Mouse (Mus musculus) G1E (cell line): ENCODE measurements around the gene Slc12a7. TPM values are rescaled to one million over a fixed set of nuclear protein-coding genes. Genes with fewer than 3 reads are reported as not detected.

Experiments used
- ATAC-seq: 2 replicates; pipeline ENCODE4 v1.8.0; 2016; ENCODE audit warnings: mild to moderate bottlenecking; ENCODE audit not compliant: insufficient number of reproducible peaks, poor library complexity, low FRiP score, severe bottlenecking; ENCODE audit errors: extremely low read depth
- DNase-seq: peaks from one replicate; pipeline ENCODE4 v3.0.0; 2012; ENCODE audit warnings: low spot score
- H3K27me3 ChIP-seq: 2 replicates; pipeline ENCODE4 v1.6.1; 2012; ENCODE audit warnings: mild to moderate bottlenecking, low read length, inconsistent platforms; ENCODE audit not compliant: insufficient read depth
- H3K36me3 ChIP-seq: replicated peaks from 2 replicates; pipeline ENCODE3; 2012; ENCODE audit warnings: mild to moderate bottlenecking, inconsistent platforms
- H3K4me1 ChIP-seq: 2 replicates; pipeline ENCODE4 v1.6.1; 2012; ENCODE audit warnings: low read depth, low read length, inconsistent platforms, mixed read lengths; ENCODE audit not compliant: insufficient read depth
- H3K4me3 ChIP-seq: 2 replicates; pipeline ENCODE4 v1.5.1; 2012; ENCODE audit warnings: low read depth, mild to moderate bottlenecking, inconsistent platforms, low read length, moderate library complexity, mixed read lengths
- H3K9me3 ChIP-seq: replicated peaks from 2 replicates; pipeline ENCODE4 v1.6.1; 2012; ENCODE audit warnings: inconsistent platforms
- CTCF ChIP-seq: IDR thresholded peaks from 2 replicates; pipeline ENCODE4 v1.5.1; 2012; ENCODE audit warnings: low read depth, low read length, inconsistent platforms, mixed read lengths
- GATA1 ChIP-seq: IDR thresholded peaks from 2 replicates; pipeline ENCODE4 v1.6.1; 2012; ENCODE audit warnings: borderline replicate concordance, low read length, inconsistent platforms, mixed read lengths
- GATA2 ChIP-seq: IDR thresholded peaks from 2 replicates; pipeline ENCODE4 v1.6.1; 2012; ENCODE audit warnings: low read depth, low read length, inconsistent platforms, borderline replicate concordance
- POLR2AphosphoS5 ChIP-seq: IDR thresholded peaks from 2 replicates; pipeline ENCODE4 v1.6.1; 2012; ENCODE audit warnings: low read depth, low read length, inconsistent platforms; ENCODE audit not compliant: insufficient replicate concordance
- TAL1 ChIP-seq: conservative IDR thresholded peaks from 2 replicates; pipeline ENCODE4 v1.6.1; 2012; ENCODE audit warnings: low read depth, low read length, inconsistent platforms, mixed read lengths
- polyA plus RNA-seq: library from polyadenylated mRNA; stranded (reverse); fragments of >175 nt; gene quantifications from 2 replicates; pipeline ENCODE4 v1.2.3, GENCODE M21; 2012
- total RNA-seq, 2 experiments: library from RNA; stranded (forward) in 1 of 2; stranded (reverse) in 1 of 2; fragments of 200-1000 nt in 1 of 2; fragments of >200 nt in 1 of 2; fragmentation: Nextera tagmentation in 1 of 2; gene quantifications; 2 replicates each; pipeline ENCODE4 v1.2.3; 2014 to 2017

Slc12a7 gene
- total and polyA plus RNA-seq, 3 experiments = 0.46 to 1.6 (median 0.82) TPM

DNA sequence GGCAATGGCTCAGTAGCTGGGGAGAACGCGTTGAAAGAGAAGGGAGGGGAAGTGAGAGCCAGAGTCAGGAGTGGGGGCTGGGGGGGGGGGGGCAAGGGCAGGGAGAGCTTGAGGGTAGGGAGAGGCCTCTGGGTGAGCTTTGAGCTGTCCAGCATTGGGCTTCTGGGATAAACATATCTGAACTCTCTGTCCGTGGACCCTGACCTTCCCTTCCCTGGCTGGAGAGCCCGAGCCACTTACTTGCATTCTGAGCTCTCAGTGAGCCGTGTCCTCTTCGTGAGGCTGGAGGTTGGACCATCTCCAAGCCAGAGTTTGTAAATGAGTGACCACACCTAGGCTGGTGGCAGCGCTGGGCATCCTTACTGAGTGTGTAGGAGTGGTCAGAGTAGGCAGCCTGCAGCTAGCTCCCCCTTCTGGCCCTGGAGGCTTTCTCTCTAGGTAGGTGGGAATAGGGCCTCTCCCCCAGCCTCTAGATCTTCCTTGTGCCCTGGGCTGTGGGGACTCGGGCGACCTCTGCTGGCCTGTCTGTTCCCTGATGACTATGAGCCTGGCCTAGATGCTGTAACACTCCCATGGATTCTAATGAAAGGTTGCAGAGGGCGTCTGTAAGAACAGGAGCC, 40.5 kb upstream of the Slc12a7 start:
- Histone ChIP-seq H3K4me3 (no peak overlapping the region), H3K4me1 (no peaks in the 10 kb centered on the region), H3K36me3 (no peaks in the 10 kb centered on the region), H3K9me3 (no peaks in the 10 kb centered on the region), H3K27me3 (no peaks in the 10 kb centered on the region)
- TF ChIP-seq TAL1 (no peak), CTCF (no peak; the same call in 1 of the 2 replicates), GATA2 (no peak), POLR2AphosphoS5 (no peak), GATA1 (no peak)
- ATAC-seq (no peak), DNase-seq (peak; percentile 7)

DNA sequence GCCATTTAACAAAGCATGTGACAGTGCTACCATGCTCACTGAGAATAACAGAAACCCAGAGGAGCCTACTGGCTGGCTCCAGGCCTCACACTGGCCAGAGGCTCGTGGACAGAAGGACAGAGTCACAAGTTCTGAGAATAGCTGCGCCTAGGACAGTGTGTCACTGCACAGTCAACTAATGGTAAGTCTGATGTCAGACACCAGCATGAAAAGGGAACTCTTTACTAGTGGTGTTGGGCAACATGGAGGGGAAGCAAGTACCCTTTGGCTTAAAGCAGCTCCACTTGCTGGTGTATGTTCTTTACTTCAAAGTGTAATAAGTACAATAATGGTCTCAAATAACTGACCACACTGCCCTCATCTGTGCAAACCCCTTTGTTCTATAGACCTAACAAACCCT, 39.6 kb upstream of the Slc12a7 start:
- no peak for ATAC-seq
- no peak overlapping the region for H3K4me3 ChIP-seq
- no peaks in the 10 kb centered on the region for H3K27me3 ChIP-seq
- no peak for DNase-seq
- no peaks in the 10 kb centered on the region for H3K36me3 ChIP-seq
- no peak for TF ChIP-seq CTCF
- no peak for TF ChIP-seq GATA2
- TF ChIP-seq POLR2AphosphoS5 = no peak
- no peak for TF ChIP-seq TAL1
- TF ChIP-seq GATA1 = no peak
- H3K4me1 ChIP-seq = no peaks in the 10 kb centered on the region
- H3K9me3 ChIP-seq = no peaks in the 10 kb centered on the region

DNA sequence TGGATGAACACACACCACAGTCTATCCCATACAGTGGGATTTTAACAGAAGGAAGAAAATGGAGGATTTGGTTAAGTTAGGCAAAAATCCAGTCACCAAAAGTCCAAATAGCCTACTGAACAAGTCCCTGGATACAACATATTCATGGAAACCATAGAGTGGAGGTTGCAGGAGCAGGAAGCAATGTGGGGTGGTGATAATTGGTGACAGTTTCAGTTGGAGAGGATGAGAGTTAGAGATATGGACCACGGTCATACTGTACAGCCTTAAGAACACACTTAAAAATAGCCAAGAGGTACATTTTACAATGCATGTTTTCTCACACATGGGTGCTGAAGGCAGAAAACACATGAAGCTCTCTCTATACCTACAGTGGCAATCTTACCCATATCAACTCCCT, 37.9 kb upstream of the Slc12a7 start:
- ATAC-seq (no peak), DNase-seq (no peak)
- no peak overlapping the region for H3K4me3 ChIP-seq
- no peaks in the 10 kb centered on the region; the same call in 1 of the 2 replicates for H3K27me3 ChIP-seq
- no peaks in the 10 kb centered on the region for H3K36me3 ChIP-seq
- H3K4me1 ChIP-seq = no peaks in the 10 kb centered on the region
- TF ChIP-seq POLR2AphosphoS5 (no peak), GATA1 (no peak), GATA2 (no peak), TAL1 (no peak), CTCF (no peak)
- no peaks in the 10 kb centered on the region for H3K9me3 ChIP-seq

DNA sequence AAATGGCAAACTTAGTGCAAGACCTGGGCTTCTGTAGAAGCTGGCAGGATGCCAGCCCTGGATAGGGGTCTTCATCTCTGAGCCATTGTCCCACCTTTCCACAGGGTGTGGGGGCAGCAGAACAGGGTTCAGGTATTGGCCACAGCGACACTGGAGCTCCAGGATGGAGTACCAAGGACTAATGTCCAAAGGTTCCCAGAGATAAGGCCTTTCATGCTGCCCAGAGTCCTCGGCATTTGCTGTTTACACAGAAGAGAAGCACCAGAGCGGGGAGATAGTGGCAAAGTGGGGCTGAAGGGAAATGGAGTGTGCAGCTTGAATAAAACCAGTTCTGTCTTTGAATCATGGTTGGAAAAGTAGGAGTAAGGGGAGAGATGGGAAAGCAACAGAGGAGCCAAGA, 36.4 kb upstream of the Slc12a7 start:
- Histone ChIP-seq H3K4me3 (no peak overlapping the region), H3K27me3 (peaks cover 2% of the 10 kb centered on the region; the same call in 1 of the 2 replicates), H3K36me3 (no peaks in the 10 kb centered on the region), H3K9me3 (no peaks in the 10 kb centered on the region), H3K4me1 (no peaks in the 10 kb centered on the region)
- TF ChIP-seq GATA1 = no peak
- TF ChIP-seq GATA2 = no peak
- no peak for TF ChIP-seq TAL1
- no peak for TF ChIP-seq CTCF
- no peak for TF ChIP-seq POLR2AphosphoS5
- ATAC-seq (no peak), DNase-seq (no peak)

DNA sequence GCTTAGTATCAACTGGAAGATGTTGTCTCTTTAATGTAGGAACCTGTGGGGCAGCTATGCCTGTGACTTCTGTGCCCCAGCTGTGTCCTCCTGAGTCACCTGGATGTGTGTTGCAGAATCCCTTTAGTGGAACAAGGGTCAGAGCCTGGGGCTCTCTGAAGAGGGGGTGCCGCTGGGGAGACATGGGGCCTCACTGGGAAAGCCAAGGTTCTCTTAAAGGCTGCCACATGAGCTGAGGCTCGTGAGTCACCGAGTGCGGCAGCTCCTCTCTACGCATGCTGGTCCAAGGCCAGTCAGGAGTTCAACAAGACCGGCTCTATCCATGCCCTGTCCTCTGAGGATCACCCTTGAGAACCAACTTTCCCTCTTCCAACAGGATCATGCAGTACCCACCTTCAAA, 33.2 kb upstream of the Slc12a7 start:
- no peak for DNase-seq
- no peaks in the 10 kb centered on the region for H3K9me3 ChIP-seq
- H3K27me3 ChIP-seq = peaks cover 6% of the 10 kb centered on the region
- no peaks in the 10 kb centered on the region for H3K36me3 ChIP-seq
- no peak for TF ChIP-seq CTCF
- no peak for TF ChIP-seq GATA1
- no peak for TF ChIP-seq GATA2
- no peak for TF ChIP-seq TAL1
- no peak for TF ChIP-seq POLR2AphosphoS5
- no peaks in the 10 kb centered on the region for H3K4me1 ChIP-seq
- no peak for ATAC-seq
- no peak overlapping the region for H3K4me3 ChIP-seq

DNA sequence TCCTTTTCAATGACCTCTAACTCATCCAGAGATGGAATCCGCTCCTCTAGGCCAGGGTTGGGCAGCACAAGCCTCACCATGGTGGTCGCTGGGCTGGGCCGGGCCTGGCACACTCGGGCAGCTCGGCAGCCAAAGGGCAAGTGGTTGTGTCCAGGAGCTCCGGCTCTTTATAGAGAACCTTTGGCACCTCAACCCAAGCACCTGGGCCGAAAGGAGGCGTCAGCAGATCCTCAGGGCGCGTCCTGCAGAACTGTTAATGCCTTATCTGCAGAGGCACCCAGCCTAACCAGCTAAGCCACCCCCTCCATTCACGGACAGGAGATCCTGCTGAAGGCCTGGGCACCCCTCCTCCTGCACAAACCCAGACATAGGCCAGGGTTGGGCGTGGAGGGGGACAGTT, 32.3 kb upstream of the Slc12a7 start:
- H3K27me3 ChIP-seq = peaks cover 6% of the 10 kb centered on the region
- H3K4me3 ChIP-seq = no peak overlapping the region

More for the DNA sequence above, 32.3 kb upstream of the Slc12a7 start:
- no peak for DNase-seq
- H3K36me3 ChIP-seq = no peaks in the 10 kb centered on the region
- TF ChIP-seq POLR2AphosphoS5 (no peak), GATA2 (no peak), GATA1 (no peak), TAL1 (no peak), CTCF (no peak)
- H3K4me1 ChIP-seq = no peaks in the 10 kb centered on the region
- no peaks in the 10 kb centered on the region for H3K9me3 ChIP-seq
- ATAC-seq = no peak
